Mouse (Mus musculus) splenic B cell, adult 2 months (primary cell): ENCODE measurements around the gene Ntng1.

Source experiments
- DNase-seq: peaks from one replicate; pipeline ENCODE4 v3.0.0-alpha.2; 2011; ENCODE audit warnings: low read depth, low spot score
- H3K27me3 ChIP-seq: 2 replicates; pipeline ENCODE4 v1.6.1; 2012; ENCODE audit warnings: mild to moderate bottlenecking, low read length, moderate library complexity, mixed read lengths; ENCODE audit not compliant: control insufficient read depth, poor library complexity, insufficient read depth, severe bottlenecking
- H3K36me3 ChIP-seq: 2 replicates; pipeline ENCODE4 v1.6.1; 2012; ENCODE audit warnings: mild to moderate bottlenecking, low read length, moderate library complexity, mixed read lengths; ENCODE audit not compliant: control insufficient read depth, poor library complexity, insufficient read depth, severe bottlenecking

The Ntng1 gene

DNA sequence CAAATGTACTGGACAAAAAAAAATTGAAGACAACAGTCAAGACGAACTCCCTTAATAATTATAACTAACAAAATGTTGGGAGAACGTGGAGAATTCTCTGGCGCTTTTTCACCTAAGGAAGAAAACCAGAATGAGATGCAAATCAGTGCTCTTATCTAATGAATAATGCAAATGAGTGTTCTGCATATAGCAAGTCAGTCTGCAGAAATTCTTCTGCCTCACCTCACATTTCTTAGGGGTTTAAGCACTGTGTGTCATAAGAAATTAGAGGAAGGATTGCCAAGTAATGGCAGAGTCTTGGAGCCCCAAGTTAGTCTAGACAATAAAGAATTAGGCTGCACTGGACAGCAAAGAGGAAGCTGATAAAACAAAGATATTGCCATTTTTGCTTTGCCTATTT is 49.8 kb downstream of the Ntng1 start:
- no peaks in the 10 kb centered on the region for H3K27me3 ChIP-seq
- no peak for DNase-seq
- H3K36me3 ChIP-seq, result no peaks in the 10 kb centered on the region

- Histone ChIP-seq H3K27me3 (no peaks in the 10 kb centered on the region), H3K36me3 (no peaks in the 10 kb centered on the region)
- no peak for DNase-seq
Observed at GRCm38 (mm10) chr3:110092521-110092920, 51.3 kb downstream of the Ntng1 start.

DNA sequence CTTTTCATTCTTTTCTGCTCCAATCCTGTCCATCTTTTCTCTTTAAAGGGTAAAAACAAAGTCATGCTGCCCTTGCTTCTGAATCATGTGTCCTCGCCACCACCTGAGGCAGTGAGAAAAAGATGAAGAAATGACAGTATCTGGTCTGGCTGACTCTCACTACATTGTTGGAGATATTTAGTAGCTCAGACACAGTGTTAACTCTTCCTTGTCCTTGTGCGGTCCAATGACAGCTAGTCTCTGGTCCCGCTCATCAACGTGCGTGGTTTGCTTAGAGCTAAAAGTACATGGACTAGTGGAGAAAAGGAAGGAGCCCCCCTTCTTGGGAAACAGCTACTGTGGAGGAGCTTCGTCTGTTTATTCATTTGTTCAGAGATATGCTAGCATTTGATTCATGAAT is 56.6 kb downstream of the Ntng1 start:
- H3K36me3 ChIP-seq, result no peaks in the 10 kb centered on the region
- DNase-seq, result no peak
- H3K27me3 ChIP-seq, result no peaks in the 10 kb centered on the region

- DNase-seq, result no peak
- H3K27me3 ChIP-seq, result no peaks in the 10 kb centered on the region
- no peaks in the 10 kb centered on the region for H3K36me3 ChIP-seq
Observed at GRCm38 (mm10) chr3:110085336-110085735, 58.5 kb downstream of the Ntng1 start.

DNA sequence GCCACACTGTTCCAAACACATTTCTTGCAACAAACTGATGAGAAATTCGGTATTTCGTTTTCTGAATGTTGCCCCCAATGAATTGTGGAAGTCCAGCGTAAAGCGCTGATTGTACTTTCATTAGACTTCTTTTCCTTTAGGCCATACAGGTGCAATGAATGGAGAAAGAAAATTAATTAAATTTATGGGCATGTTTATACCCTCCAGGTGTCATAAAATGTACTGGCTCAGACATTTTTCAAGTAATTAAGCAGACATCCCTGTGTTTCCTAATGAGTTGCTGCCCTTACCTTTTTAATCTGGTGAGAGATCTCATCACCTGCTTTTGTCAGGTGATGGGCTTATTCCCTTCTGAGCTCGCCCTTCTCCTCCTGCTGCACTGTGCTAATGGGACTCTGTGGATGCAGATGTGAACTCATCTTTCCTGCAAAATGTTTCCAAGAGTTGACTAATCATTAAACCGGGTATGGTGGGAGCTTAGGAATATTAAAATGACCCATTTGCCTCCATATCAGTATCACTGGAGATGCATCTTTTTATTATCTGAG is 79.0 kb downstream of the Ntng1 start:
- no peaks in the 10 kb centered on the region for H3K27me3 ChIP-seq
- DNase-seq, result no peak
- H3K36me3 ChIP-seq, result no peaks in the 10 kb centered on the region

- H3K27me3 ChIP-seq, result no peaks in the 10 kb centered on the region
- no peak for DNase-seq
- no peaks in the 10 kb centered on the region for H3K36me3 ChIP-seq
Observed at GRCm38 (mm10) chr3:110055915-110056314, 87.9 kb downstream of the Ntng1 start.

GRCm38 (mm10) chr3:110055433-110055832 is 88.4 kb downstream of the Ntng1 start:
- H3K27me3 ChIP-seq, result no peaks in the 10 kb centered on the region
- H3K36me3 ChIP-seq, result no peaks in the 10 kb centered on the region
- DNase-seq, result no peak

GRCm38 (mm10) chr3:110054125-110054524 is 89.7 kb downstream of the Ntng1 start:
- Histone ChIP-seq H3K27me3 (no peaks in the 10 kb centered on the region), H3K36me3 (no peaks in the 10 kb centered on the region)
- DNase-seq, result no peak

DNA sequence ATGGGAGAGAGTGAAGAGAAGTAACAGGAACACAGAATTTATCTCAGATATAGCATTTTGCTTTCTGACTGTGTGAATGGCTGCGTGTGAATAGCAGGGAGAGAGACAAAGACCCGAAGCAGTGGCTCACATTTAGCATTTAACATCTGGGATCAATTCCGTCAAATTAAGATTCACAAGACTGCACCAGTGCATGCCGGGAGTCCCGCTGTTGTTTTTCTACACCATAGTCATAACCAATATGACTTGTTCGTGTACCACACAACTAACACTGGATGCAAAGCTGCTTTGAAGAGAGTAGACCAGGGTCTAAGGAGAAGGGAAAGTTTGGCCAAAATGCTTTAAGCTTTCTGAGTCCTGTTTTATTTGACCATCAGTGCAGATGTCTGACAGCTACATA is 95.7 kb downstream of the Ntng1 start:
- no peaks in the 10 kb centered on the region for H3K36me3 ChIP-seq
- no peaks in the 10 kb centered on the region for H3K27me3 ChIP-seq

GRCm38 (mm10) chr3:110046750-110047149 is 97.1 kb downstream of the Ntng1 start:
- H3K36me3 ChIP-seq, result no peaks in the 10 kb centered on the region
- no peak for DNase-seq
- no peaks in the 10 kb centered on the region for H3K27me3 ChIP-seq

More for the DNA sequence above, 95.7 kb downstream of the Ntng1 start:
- no peak for DNase-seq

DNA sequence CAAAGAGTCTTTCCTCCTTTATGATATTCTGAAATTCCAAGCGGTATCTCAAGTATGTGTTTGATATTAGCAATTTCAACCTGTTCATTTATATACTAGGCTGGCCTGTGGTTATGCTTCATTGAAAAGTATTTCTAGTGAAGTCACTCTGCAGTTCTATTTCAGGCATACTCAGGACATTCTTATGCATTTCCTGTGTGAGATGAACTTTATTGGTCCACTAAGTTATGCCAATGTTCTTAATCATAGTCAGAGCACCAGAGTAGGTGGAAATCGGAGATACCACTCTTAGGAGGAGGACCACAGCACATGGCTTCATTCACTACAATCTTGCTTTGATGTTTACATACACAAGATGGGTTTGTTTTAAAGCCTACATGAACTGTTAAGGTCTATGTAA is 99.6 kb downstream of the Ntng1 start:
- DNase-seq, result no peak
- Histone ChIP-seq H3K36me3 (no peaks in the 10 kb centered on the region), H3K27me3 (no peaks in the 10 kb centered on the region)

DNA sequence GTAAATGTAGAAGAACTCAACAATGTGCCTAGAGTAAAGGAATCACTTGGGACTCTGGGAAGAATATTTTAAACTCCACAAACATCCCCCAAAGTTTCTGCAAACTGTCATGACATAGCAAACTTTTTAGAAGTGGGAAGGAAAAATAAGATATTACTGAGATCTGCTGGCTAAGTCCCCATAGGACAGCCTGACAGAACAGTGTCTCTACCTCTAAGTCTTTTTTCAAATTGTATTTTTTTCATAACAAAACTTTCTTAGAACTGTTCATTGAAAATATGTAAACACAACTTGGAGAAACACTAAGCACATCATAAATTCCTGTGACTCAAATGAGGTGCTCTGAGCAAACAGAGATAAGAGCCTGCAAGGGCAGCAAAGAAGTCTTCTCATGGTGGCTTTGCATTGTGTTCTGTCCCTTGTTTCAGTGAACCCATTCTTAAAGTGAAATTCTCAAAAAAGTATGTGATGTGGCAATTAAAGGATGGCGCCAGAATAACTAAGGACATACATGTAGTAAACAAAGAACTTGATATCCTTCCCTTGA is 100.1 kb downstream of the Ntng1 start:
- no peaks in the 10 kb centered on the region for H3K36me3 ChIP-seq
- no peak for DNase-seq
- no peaks in the 10 kb centered on the region for H3K27me3 ChIP-seq

DNA sequence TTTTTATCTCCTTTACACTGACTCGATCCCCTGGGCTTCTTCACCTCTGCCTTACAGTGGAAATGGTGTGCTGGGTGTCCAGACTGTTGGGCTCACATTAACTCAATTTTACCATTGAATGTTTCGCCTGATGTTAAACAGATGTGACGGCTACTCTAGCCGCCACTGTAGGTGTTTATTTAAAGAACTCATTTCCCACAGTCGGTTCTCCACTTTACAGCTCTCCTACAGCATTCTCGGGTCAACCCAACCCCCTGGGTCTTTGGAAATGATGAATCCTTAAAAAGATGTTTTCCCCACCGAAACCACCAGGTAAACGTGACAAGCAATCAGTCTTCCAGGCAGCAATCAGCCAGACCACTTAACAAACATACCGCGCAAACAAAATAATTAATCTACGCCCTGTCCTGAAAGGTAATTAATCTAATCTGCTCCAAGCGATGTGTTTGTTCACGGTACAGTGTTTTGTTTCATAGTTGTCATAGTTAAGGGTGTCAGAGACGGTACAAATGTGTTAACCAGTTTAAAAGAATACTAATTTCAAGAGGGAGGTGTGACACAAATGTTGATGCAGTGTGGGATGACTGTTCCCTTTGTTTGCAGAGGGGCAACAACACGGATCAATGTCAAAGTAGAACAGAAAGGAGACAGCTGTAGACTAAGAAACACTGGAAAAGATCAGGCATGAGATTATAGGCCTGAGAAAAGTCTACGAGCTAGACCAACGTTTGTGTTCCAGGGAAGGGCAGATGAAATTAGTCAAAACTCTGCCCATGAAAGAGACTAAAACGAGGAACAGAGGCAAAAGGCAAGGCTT is 120.8 kb downstream of the Ntng1 start:
- Histone ChIP-seq H3K36me3 (no peaks in the 10 kb centered on the region), H3K27me3 (no peaks in the 10 kb centered on the region)
- DNase-seq, result no peak

DNA sequence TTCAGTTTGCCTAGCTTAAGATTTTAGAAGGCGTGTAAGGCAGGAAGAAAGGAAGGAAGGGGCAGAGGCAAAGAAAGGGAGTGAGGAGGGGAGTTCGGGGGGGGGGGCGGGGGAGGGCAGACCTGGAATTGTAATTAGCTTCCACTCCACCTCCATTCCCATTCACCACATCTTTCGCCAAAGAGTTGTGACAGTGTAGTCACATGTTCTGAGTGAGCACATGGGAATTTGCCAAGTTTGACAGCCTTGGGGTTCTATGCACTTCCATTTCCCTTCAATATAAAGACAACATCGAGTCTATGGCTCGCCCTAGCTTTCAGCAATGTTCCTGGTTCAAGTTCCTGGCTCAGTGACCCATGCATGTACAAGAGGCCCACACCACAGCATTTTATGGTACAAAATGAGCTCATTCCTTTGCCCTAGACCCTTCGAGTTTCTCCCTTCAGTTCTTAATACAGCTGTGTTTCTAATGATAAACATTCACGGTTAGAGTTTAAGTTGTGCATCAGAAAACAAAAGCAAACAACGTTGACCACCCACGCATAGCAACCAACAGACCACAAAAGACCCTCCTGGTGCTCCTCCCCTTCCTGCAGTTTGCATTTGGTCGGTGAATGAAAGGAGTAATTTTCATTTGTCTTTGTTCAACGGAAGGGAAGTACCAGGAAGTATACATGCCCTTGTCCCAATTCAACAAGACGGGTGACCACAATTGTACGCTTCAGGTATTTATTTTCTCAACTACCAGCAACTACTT is 132.8 kb downstream of the Ntng1 start:
- no peaks in the 10 kb centered on the region; the same call in 1 of the 2 replicates for H3K27me3 ChIP-seq
- no peak for DNase-seq
- H3K36me3 ChIP-seq, result no peaks in the 10 kb centered on the region

DNA sequence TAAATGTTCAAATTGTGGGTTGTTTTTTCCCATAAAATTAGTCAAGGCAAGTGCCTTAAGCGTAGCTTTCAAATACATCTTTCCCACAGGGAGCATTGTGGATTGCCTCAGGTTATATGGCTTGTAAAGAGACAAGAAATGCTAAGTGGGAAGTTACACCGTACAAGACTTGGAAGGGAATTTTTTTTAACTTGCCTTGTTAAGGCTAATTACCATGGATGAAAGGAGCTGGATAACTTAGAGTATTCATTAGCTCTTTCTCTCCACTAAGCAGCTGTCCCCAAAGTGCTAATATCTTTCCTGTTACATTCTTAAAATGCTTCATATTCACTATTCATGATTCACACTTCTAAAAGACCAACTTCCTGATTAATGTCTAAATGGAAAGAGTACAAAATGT is 133.4 kb downstream of the Ntng1 start:
- no peaks in the 10 kb centered on the region; the same call in 1 of the 2 replicates for H3K27me3 ChIP-seq
- no peak for DNase-seq
- no peaks in the 10 kb centered on the region for H3K36me3 ChIP-seq
